Mouse (Mus musculus) cortical plate, adult 2 months (tissue): Measurements from ENCODE around the gene Tmprss12.

ENCODE experiments used
- CTCF ChIP-seq: fragments of 200-500 bp; IDR thresholded peaks from 2 replicates; pipeline ENCODE4 v1.5.1; 2011; ENCODE audit warnings: mild to moderate bottlenecking, control low read depth, low read length; ENCODE audit not compliant: insufficient read depth; ENCODE audit errors: extremely low read depth
- POLR2A ChIP-seq: fragments of 200-500 bp; IDR thresholded peaks from 2 replicates; pipeline ENCODE4 v1.6.1; 2011; ENCODE audit warnings: mild to moderate bottlenecking, low read length, control low read depth; ENCODE audit not compliant: insufficient read depth; ENCODE audit errors: extremely low read depth

DNA sequence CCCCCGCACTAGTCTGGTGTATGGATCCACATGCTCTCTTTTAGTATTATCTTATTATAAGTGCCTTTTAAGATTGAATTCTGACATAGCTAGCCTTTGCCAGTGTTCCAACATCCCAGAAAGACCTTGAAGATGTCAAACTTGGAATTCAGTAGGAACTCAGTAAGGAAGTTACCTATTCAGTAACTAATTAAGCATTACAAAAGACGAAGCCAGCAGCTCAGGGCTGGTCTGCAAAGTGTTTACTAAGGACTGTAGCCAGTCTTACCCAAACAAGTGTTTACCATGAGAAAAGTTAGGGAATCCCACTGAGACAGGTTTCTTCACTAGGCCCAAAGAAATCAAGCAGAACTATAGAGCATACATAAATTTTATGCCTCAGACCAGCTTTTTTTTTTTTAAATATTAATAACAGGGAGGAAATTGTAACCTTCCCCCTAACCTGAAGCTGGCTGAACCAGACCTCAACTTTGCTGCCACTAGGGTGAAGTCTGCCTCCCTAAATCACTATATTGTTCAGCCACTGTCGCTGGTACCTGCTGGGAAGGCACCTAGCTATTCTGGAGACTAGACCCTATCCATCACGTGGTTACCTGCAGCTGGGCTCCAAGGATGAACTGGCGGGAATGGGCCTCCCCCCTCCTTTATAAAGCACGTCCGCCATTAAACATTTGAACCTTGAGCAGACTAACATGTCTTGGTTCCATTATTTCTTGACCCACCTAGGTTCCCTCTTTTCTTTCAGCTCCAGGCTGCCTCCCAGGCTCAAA is 5.7 kb upstream of the Tmprss12 start:
- TF ChIP-seq CTCF (no peak), POLR2A (no peak)
